Mouse (Mus musculus) megakaryocyte, embryonic 14.5 days (primary cell): ENCODE data around the gene Adh4.
"Not testable (repeated sequence)": the region's sequence is repeated elsewhere in the genome, so short reads cannot be mapped to it uniquely, and the experiment has no call there.

Source experiments
- FLI1 ChIP-seq: IDR thresholded peaks from 2 replicates; pipeline ENCODE4 v1.6.1; 2012; ENCODE audit warnings: low read length, inconsistent platforms, mixed read lengths
- GATA1 ChIP-seq: IDR thresholded peaks from 3 replicates; pipeline ENCODE4 v1.6.1; 2012; ENCODE audit warnings: mixed read lengths, low read length, inconsistent platforms, borderline replicate concordance

GRCm38 (mm10) chr3:138466656-138467055 lies 51.4 kb downstream of the Adh4 start:
- TF ChIP-seq GATA1, FLI1: not testable (repeated sequence)
